Mouse (Mus musculus): ENCODE data around the gene Fmnl2. TPM values are rescaled to one million over a fixed set of nuclear protein-coding genes. Genes with fewer than 3 reads are reported as not detected.

The Fmnl2 gene
- polyA plus RNA-seq, 1 experiment from 2014 or later = 2.0 TPM

GRCm38 (mm10) chr2:52982502-52982901 lies 124.8 kb downstream of the Fmnl2 start:
- Histone ChIP-seq H3K4me2 (no peak overlapping the region), H3K9me3 (replicated peaks; ENCODE audit: control insufficient read depth, low read length) (no peaks in the 10 kb centered on the region), H3K27ac (ENCODE audit: low read depth, low read length) (no peak overlapping the region), H3K27me3 (ENCODE audit: control insufficient read depth, insufficient read depth, low read length) (no peaks in the 10 kb centered on the region), H3K4me1 (ENCODE audit: control insufficient read depth, insufficient read depth, low read length) (peaks cover 5% of the 10 kb centered on the region; the same call in 1 of the 2 replicates), H3K36me3 (ENCODE audit: control insufficient read depth, insufficient read depth, low read length) (no peaks in the 10 kb centered on the region), H3K4me3 (ENCODE audit: low read depth, low read length) (no peak overlapping the region), H3K9ac (ENCODE audit: low read depth, low read length) (no peak overlapping the region)
- ATAC-seq (replicated peaks; ENCODE audit: insufficient number of reproducible peaks, low FRiP score, low TSS enrichment) = no peak
- 68% methylated on average over 3 of the region's 3 CpGs for WGBS (ENCODE audit: insufficient replicate concordance)

GRCm38 (mm10) chr2:52984556-52984955 lies 126.9 kb downstream of the Fmnl2 start:
- H3K27me3 ChIP-seq (ENCODE audit: control insufficient read depth, insufficient read depth, low read length) = no peaks in the 10 kb centered on the region

GRCm38 (mm10) chr2:52985167-52985566 lies 127.5 kb downstream of the Fmnl2 start:
- H3K27me3 ChIP-seq (ENCODE audit: control insufficient read depth, insufficient read depth, low read length) = no peaks in the 10 kb centered on the region
- no peaks in the 10 kb centered on the region for H3K36me3 ChIP-seq (ENCODE audit: control insufficient read depth, insufficient read depth, low read length)
- peaks cover 2% of the 10 kb centered on the region; the same call in 1 of the 2 replicates for H3K4me1 ChIP-seq (ENCODE audit: control insufficient read depth, insufficient read depth, low read length)
- no peak overlapping the region for H3K4me2 ChIP-seq
- H3K4me3 ChIP-seq (ENCODE audit: low read depth, low read length) = no peak overlapping the region
- H3K9ac ChIP-seq (ENCODE audit: low read depth, low read length) = no peak overlapping the region
- no peak for ATAC-seq (replicated peaks; ENCODE audit: insufficient number of reproducible peaks, low FRiP score, low TSS enrichment)
- H3K9me3 ChIP-seq (replicated peaks; ENCODE audit: control insufficient read depth, low read length) = no peaks in the 10 kb centered on the region
- WGBS (ENCODE audit: insufficient replicate concordance) = 52% methylated on average over 4 of the region's 4 CpGs
- H3K27ac ChIP-seq (ENCODE audit: low read depth, low read length) = no peak overlapping the region

More at GRCm38 (mm10) chr2:52984556-52984955, 126.9 kb downstream of the Fmnl2 start:
- H3K4me3 ChIP-seq (ENCODE audit: low read depth, low read length) = no peak overlapping the region
- 83% methylated on average over 1 of the region's 1 CpGs for WGBS (ENCODE audit: insufficient replicate concordance)
- H3K9me3 ChIP-seq (replicated peaks; ENCODE audit: control insufficient read depth, low read length) = no peaks in the 10 kb centered on the region
- no peaks in the 10 kb centered on the region for H3K36me3 ChIP-seq (ENCODE audit: control insufficient read depth, insufficient read depth, low read length)
- H3K9ac ChIP-seq (ENCODE audit: low read depth, low read length) = no peak overlapping the region
- H3K27ac ChIP-seq (ENCODE audit: low read depth, low read length) = no peak overlapping the region
- H3K4me2 ChIP-seq = no peak overlapping the region
- H3K4me1 ChIP-seq (ENCODE audit: control insufficient read depth, insufficient read depth, low read length) = peaks cover 4% of the 10 kb centered on the region; the same call in 1 of the 2 replicates
- no peak for ATAC-seq (replicated peaks; ENCODE audit: insufficient number of reproducible peaks, low FRiP score, low TSS enrichment)

GRCm38 (mm10) chr2:52986354-52986753 lies 128.7 kb downstream of the Fmnl2 start:
- Histone ChIP-seq H3K27ac (ENCODE audit: low read depth, low read length) (no peak overlapping the region), H3K9ac (ENCODE audit: low read depth, low read length) (no peak overlapping the region), H3K27me3 (ENCODE audit: control insufficient read depth, insufficient read depth, low read length) (no peaks in the 10 kb centered on the region), H3K9me3 (replicated peaks; ENCODE audit: control insufficient read depth, low read length) (no peaks in the 10 kb centered on the region), H3K4me2 (no peak overlapping the region), H3K4me3 (ENCODE audit: low read depth, low read length) (no peak overlapping the region), H3K36me3 (ENCODE audit: control insufficient read depth, insufficient read depth, low read length) (no peaks in the 10 kb centered on the region), H3K4me1 (ENCODE audit: control insufficient read depth, insufficient read depth, low read length) (peaks cover 2% of the 10 kb centered on the region; the same call in 1 of the 2 replicates)
- no peak for ATAC-seq (replicated peaks; ENCODE audit: insufficient number of reproducible peaks, low FRiP score, low TSS enrichment)
- WGBS (ENCODE audit: insufficient replicate concordance) = 58% methylated on average over 3 of the region's 3 CpGs

GRCm38 (mm10) chr2:52987035-52987434 lies 129.4 kb downstream of the Fmnl2 start:
- 95% methylated on average over 6 of the region's 6 CpGs for WGBS (ENCODE audit: insufficient replicate concordance)
- Histone ChIP-seq H3K4me1 (ENCODE audit: control insufficient read depth, insufficient read depth, low read length) (peaks cover 2% of the 10 kb centered on the region; the same call in 1 of the 2 replicates), H3K4me2 (no peak overlapping the region), H3K27ac (ENCODE audit: low read depth, low read length) (peak overlapping the region; percentile 46; the same call in 1 of the 2 replicates), H3K9me3 (replicated peaks; ENCODE audit: control insufficient read depth, low read length) (no peaks in the 10 kb centered on the region), H3K36me3 (ENCODE audit: control insufficient read depth, insufficient read depth, low read length) (no peaks in the 10 kb centered on the region), H3K9ac (ENCODE audit: low read depth, low read length) (no peak overlapping the region), H3K27me3 (ENCODE audit: control insufficient read depth, insufficient read depth, low read length) (no peaks in the 10 kb centered on the region), H3K4me3 (ENCODE audit: low read depth, low read length) (no peak overlapping the region)
- ATAC-seq (replicated peaks; ENCODE audit: insufficient number of reproducible peaks, low FRiP score, low TSS enrichment) = no peak

- Histone ChIP-seq H3K27ac (ENCODE audit: low read depth, low read length) (peak overlapping the region; percentile 46; the same call in 1 of the 2 replicates), H3K9ac (ENCODE audit: low read depth, low read length) (no peak overlapping the region), H3K36me3 (ENCODE audit: control insufficient read depth, insufficient read depth, low read length) (no peaks in the 10 kb centered on the region), H3K4me1 (ENCODE audit: control insufficient read depth, insufficient read depth, low read length) (peaks cover 2% of the 10 kb centered on the region; the same call in 1 of the 2 replicates), H3K4me2 (no peak overlapping the region), H3K27me3 (ENCODE audit: control insufficient read depth, insufficient read depth, low read length) (no peaks in the 10 kb centered on the region), H3K9me3 (replicated peaks; ENCODE audit: control insufficient read depth, low read length) (no peaks in the 10 kb centered on the region), H3K4me3 (ENCODE audit: low read depth, low read length) (no peak overlapping the region)
- no peak for ATAC-seq (replicated peaks; ENCODE audit: insufficient number of reproducible peaks, low FRiP score, low TSS enrichment)
- 67% methylated on average over 11 of the region's 11 CpGs for WGBS (ENCODE audit: insufficient replicate concordance)
Measured at GRCm38 (mm10) chr2:52987637-52988295, 130.1 kb downstream of the Fmnl2 start.

- H3K4me2 ChIP-seq = no peak overlapping the region
- no peak overlapping the region for H3K27ac ChIP-seq (ENCODE audit: low read depth, low read length)
- H3K9ac ChIP-seq (ENCODE audit: low read depth, low read length) = no peak overlapping the region
- H3K36me3 ChIP-seq (ENCODE audit: control insufficient read depth, insufficient read depth, low read length) = no peaks in the 10 kb centered on the region
- peaks cover 2% of the 10 kb centered on the region; the same call in 1 of the 2 replicates for H3K4me1 ChIP-seq (ENCODE audit: control insufficient read depth, insufficient read depth, low read length)
- H3K9me3 ChIP-seq (replicated peaks; ENCODE audit: control insufficient read depth, low read length) = no peaks in the 10 kb centered on the region
- H3K4me3 ChIP-seq (ENCODE audit: low read depth, low read length) = no peak overlapping the region
- no peaks in the 10 kb centered on the region for H3K27me3 ChIP-seq (ENCODE audit: control insufficient read depth, insufficient read depth, low read length)
- ATAC-seq (replicated peaks; ENCODE audit: insufficient number of reproducible peaks, low FRiP score, low TSS enrichment) = no peak
- 56% methylated on average over 4 of the region's 4 CpGs for WGBS (ENCODE audit: insufficient replicate concordance)
Measured at GRCm38 (mm10) chr2:52989316-52989715, 131.7 kb downstream of the Fmnl2 start.

GRCm38 (mm10) chr2:52990874-52991687 lies 133.4 kb downstream of the Fmnl2 start:
- no peak for ATAC-seq (replicated peaks; ENCODE audit: insufficient number of reproducible peaks, low FRiP score, low TSS enrichment)
- Histone ChIP-seq H3K4me3 (ENCODE audit: low read depth, low read length) (no peak overlapping the region), H3K9ac (ENCODE audit: low read depth, low read length) (no peak overlapping the region), H3K27ac (ENCODE audit: low read depth, low read length) (no peak overlapping the region), H3K9me3 (replicated peaks; ENCODE audit: control insufficient read depth, low read length) (no peaks in the 10 kb centered on the region), H3K4me1 (ENCODE audit: control insufficient read depth, insufficient read depth, low read length) (no peaks in the 10 kb centered on the region), H3K36me3 (ENCODE audit: control insufficient read depth, insufficient read depth, low read length) (no peaks in the 10 kb centered on the region), H3K27me3 (ENCODE audit: control insufficient read depth, insufficient read depth, low read length) (no peaks in the 10 kb centered on the region), H3K4me2 (no peak overlapping the region)
- 58% methylated on average over 9 of the region's 9 CpGs for WGBS (ENCODE audit: insufficient replicate concordance)

All from heart, embryonic 11.5 days (tissue).